Mouse (Mus musculus) lung, embryonic 16.5 days (tissue): ENCODE data around the gene Mfsd8. TPM values are rescaled to one million over a fixed set of nuclear protein-coding genes. Genes with fewer than 3 reads are reported as not detected.

Source experiments
- ATAC-seq: fragments of 200-750 bp; cut with Nextera tagmentation; 2 replicates; pipeline ENCODE4 v1.8.0; 2017; ENCODE audit warnings: low read depth, mild to moderate bottlenecking, moderate library complexity
- H3K27ac ChIP-seq: fragments of 300-500 bp; sonication (generic); 2 replicates; pipeline ENCODE4 v1.5.1; 2014; ENCODE audit warnings: mild to moderate bottlenecking, control low read depth, low read length
- H3K27me3 ChIP-seq: fragments of 300-500 bp; sonication (generic); 2 replicates; pipeline ENCODE4 v1.6.1; 2014; ENCODE audit warnings: low read depth, low read length, mixed read lengths; ENCODE audit not compliant: control insufficient read depth, insufficient read depth
- H3K36me3 ChIP-seq: fragments of 300-500 bp; sonication (generic); 2 replicates; pipeline ENCODE4 v1.6.1; 2014; ENCODE audit warnings: low read length; ENCODE audit not compliant: control insufficient read depth, insufficient read depth
- H3K4me1 ChIP-seq: fragments of 300-500 bp; sonication (generic); replicated peaks from 2 replicates; pipeline ENCODE4 v1.6.1; 2014; ENCODE audit warnings: low read length, mixed read lengths; ENCODE audit not compliant: control insufficient read depth, insufficient read depth
- H3K4me2 ChIP-seq: fragments of 300-500 bp; sonication (generic); 2 replicates; pipeline ENCODE4 v1.6.1; 2014; ENCODE audit warnings: low read depth, low read length, control low read depth
- H3K4me3 ChIP-seq: fragments of 300-500 bp; sonication (generic); 2 replicates; pipeline ENCODE4 v1.5.1; 2014; ENCODE audit warnings: mild to moderate bottlenecking, low read length, control low read depth
- H3K9ac ChIP-seq: fragments of 300-500 bp; sonication (generic); 2 replicates; pipeline ENCODE4 v1.6.1; 2014; ENCODE audit warnings: low read length, control low read depth
- H3K9me3 ChIP-seq: fragments of 300-500 bp; sonication (generic); 2 replicates; pipeline ENCODE4 v1.6.1; 2016; ENCODE audit warnings: low read length; ENCODE audit not compliant: control insufficient read depth
- WGBS: fragments of 180-500 bp; shearing (Covaris S2); extraction: QIAGEN DNeasy Blood & Tissue Kit; methylation state at CpG from one replicate; pipeline ENCODE4 v1.1.7; 2014; 5-methylcytosine and 5-hydroxymethylcytosine counted together
- polyA plus RNA-seq: library from polyadenylated mRNA; unstranded; fragments of >200 nt; fragmentation: Nextera tagmentation; extraction: Ambion mirVana; gene quantifications from 2 replicates; pipeline ENCODE4 v1.2.1, GENCODE M21; 2015

The Mfsd8 gene
- polyA plus RNA-seq, 1 experiment from 2014 or later = 7.4 TPM

DNA sequence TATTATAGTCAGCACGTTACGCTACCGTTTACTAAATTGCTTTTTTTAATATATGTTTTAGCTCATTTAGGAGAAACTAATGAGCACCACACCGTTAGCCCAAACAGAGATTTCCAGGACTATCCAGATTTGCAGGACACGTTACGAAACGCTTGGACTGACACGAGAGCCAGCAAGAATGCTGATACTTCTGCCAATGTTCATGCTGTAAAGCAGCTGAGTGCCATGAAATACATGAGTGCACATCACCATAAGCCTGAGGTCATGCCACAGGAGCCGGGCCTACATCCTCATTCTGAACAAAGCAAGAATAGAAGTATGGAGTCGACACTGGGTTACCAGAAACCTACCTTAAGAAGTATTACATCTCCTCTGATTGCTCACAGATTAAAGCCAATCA lies 38.0 kb downstream of the Mfsd8 start:
- no peak overlapping the region for H3K27ac ChIP-seq
- no peaks in the 10 kb centered on the region for H3K4me1 ChIP-seq
- no peak overlapping the region for H3K4me3 ChIP-seq
- no peaks in the 10 kb centered on the region for H3K27me3 ChIP-seq
- H3K9ac ChIP-seq = no peak overlapping the region
- ATAC-seq = no peak
- no peak overlapping the region for H3K4me2 ChIP-seq
- WGBS = 91% methylated on average over 10 of the region's 10 CpGs
- H3K36me3 ChIP-seq = peaks cover 41% of the 10 kb centered on the region
- no peaks in the 10 kb centered on the region for H3K9me3 ChIP-seq

- Histone ChIP-seq H3K4me1 (no peaks in the 10 kb centered on the region), H3K4me3 (no peak overlapping the region), H3K27ac (no peak overlapping the region), H3K36me3 (peaks cover 30% of the 10 kb centered on the region), H3K9me3 (no peaks in the 10 kb centered on the region), H3K4me2 (no peak overlapping the region), H3K9ac (no peak overlapping the region), H3K27me3 (no peaks in the 10 kb centered on the region)
- 70% methylated on average over 2 of the region's 2 CpGs for WGBS
- ATAC-seq = no peak
These were observed 39.8 kb downstream of the Mfsd8 start for GRCm38 (mm10) chr3:40806871-40807270.

DNA sequence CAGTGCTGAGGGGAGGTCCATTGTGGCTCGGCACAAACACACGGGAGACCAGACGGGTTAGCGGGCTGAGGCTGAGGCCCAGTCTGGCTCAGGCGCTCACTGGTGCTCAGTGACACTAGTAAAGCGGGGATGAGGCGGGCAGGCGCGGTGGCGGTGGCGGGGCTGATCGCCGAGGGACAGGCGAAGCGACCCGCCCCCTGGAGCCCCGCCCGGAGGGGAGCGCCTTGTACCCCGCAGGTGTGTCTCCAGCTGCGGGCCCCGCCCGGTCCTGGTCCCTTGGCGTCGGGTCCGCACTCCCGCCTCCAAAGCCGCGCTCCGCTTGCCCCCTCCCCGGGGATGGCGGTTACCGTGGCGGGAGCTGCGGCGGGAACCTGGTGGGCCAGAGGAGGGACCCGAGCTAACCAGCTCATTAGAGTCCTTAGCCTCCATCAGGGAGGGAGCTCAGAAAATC lies 46.3 kb downstream of the Mfsd8 start:
- under 1% methylated on average over 33 of the region's 37 CpGs for WGBS
- peak overlapping the region; percentile 68 for H3K27ac ChIP-seq

GRCm38 (mm10) chr3:40799530-40800372 lies 46.9 kb downstream of the Mfsd8 start, which contains the start of gene Plk4:
Gene Plk4 (plus strand): TSS chr3:40800019.
- no peaks in the 10 kb centered on the region; the same call in 1 of the 2 replicates for H3K9me3 ChIP-seq
- 2% methylated on average over 66 of the region's 66 CpGs for WGBS
- H3K4me2 ChIP-seq = peak within 1 kb of the TSS; percentile 91
- H3K36me3 ChIP-seq = no peaks in the 10 kb centered on the region; the same call in 1 of the 2 replicates
- no peaks in the 10 kb centered on the region for H3K27me3 ChIP-seq
- ATAC-seq = peak; percentile 99
- peak within 1 kb of the TSS; percentile 68 for H3K27ac ChIP-seq
- peak within 1 kb of the TSS; percentile 69 for H3K4me3 ChIP-seq
- peaks cover 9% of the 10 kb centered on the region for H3K4me1 ChIP-seq
- H3K9ac ChIP-seq = peak within 1 kb of the TSS; percentile 90

More for the DNA sequence above, 46.3 kb downstream of the Mfsd8 start:
- peaks cover 6% of the 10 kb centered on the region for H3K36me3 ChIP-seq
- peak overlapping the region; percentile 69 for H3K4me3 ChIP-seq
- H3K27me3 ChIP-seq = no peaks in the 10 kb centered on the region
- H3K9ac ChIP-seq = peak overlapping the region; percentile 90
- peaks cover 9% of the 10 kb centered on the region for H3K4me1 ChIP-seq
- peak overlapping the region; percentile 91 for H3K4me2 ChIP-seq
- peak; percentile 82 for ATAC-seq
- no peaks in the 10 kb centered on the region; the same call in 1 of the 2 replicates for H3K9me3 ChIP-seq

- 39% methylated on average over 7 of the region's 7 CpGs for WGBS
These were observed 48.2 kb downstream of the Mfsd8 start for GRCm38 (mm10) chr3:40798500-40798899.

DNA sequence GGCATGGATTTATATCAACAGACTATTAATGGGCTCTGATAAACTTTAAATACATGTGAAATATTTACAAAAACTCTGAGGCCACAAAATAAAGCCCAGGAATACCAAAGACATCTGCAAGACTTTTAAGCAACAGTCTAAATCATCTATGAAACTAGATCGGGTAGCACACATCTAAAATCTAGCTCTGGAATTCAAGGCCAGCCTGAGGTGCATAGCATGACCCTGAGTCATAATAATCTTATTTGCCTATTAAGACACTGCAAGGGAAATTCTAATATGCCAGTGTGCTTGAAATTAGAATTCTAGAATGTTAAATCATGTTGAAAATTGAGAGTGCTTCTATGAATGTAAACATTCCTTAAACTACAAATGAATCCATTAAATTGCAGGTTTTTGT lies 48.6 kb downstream of the Mfsd8 start:
- H3K9ac ChIP-seq = no peak overlapping the region
- no peak overlapping the region for H3K27ac ChIP-seq
- H3K27me3 ChIP-seq = no peaks in the 10 kb centered on the region
- no peaks in the 10 kb centered on the region; the same call in 1 of the 2 replicates for H3K36me3 ChIP-seq
- peaks cover 9% of the 10 kb centered on the region for H3K4me1 ChIP-seq
- ATAC-seq = no peak
- H3K4me2 ChIP-seq = no peak overlapping the region
- H3K9me3 ChIP-seq = no peaks in the 10 kb centered on the region; the same call in 1 of the 2 replicates
- no peak overlapping the region for H3K4me3 ChIP-seq
- WGBS = 55% methylated on average over 1 of the region's 1 CpGs

More at GRCm38 (mm10) chr3:40798500-40798899, 48.2 kb downstream of the Mfsd8 start:
- no peaks in the 10 kb centered on the region; the same call in 1 of the 2 replicates for H3K36me3 ChIP-seq
- H3K4me2 ChIP-seq = no peak overlapping the region
- H3K9me3 ChIP-seq = no peaks in the 10 kb centered on the region; the same call in 1 of the 2 replicates
- H3K4me1 ChIP-seq = peaks cover 9% of the 10 kb centered on the region
- H3K4me3 ChIP-seq = no peak overlapping the region
- no peak overlapping the region for H3K9ac ChIP-seq
- no peaks in the 10 kb centered on the region for H3K27me3 ChIP-seq
- ATAC-seq = no peak
- H3K27ac ChIP-seq = no peak overlapping the region

DNA sequence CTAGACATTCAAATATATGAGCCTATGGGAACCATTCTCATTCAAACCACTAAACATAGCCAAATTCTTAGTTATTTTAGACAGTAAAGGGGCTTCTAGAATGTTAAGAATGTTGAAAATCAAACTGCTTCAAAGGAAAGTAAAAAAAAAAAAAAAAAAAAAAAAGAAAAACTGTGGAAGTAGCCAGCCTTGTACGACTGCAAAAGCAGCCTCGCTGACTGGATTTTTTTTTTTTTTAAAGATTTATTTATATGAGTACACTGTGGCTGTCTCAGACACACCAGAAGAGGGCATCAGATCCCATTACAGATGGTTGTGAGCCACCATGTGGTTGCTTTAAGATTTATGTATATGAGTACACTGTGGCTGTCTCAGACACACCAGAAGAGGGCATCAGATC lies 52.9 kb downstream of the Mfsd8 start:
- 50% methylated on average over 2 of the region's 2 CpGs for WGBS

More for the DNA sequence above, 52.9 kb downstream of the Mfsd8 start:
- H3K27me3 ChIP-seq = no peaks in the 10 kb centered on the region
- no peak overlapping the region for H3K27ac ChIP-seq
- H3K9ac ChIP-seq = no peak overlapping the region
- ATAC-seq = no peak
- no peak overlapping the region for H3K4me3 ChIP-seq
- H3K4me1 ChIP-seq = no peaks in the 10 kb centered on the region
- H3K36me3 ChIP-seq = no peaks in the 10 kb centered on the region
- H3K9me3 ChIP-seq = no peaks in the 10 kb centered on the region; the same call in 1 of the 2 replicates
- no peak overlapping the region for H3K4me2 ChIP-seq

Other genes starting within 250 kb of the Mfsd8 start
- 0.10 and 0.48 TPM in 2 replicates for gene Slc25a31, start 138.0 kb downstream of the Mfsd8 start, polyA plus RNA-seq
- 22.7 and 24.2 TPM in 2 replicates for gene Hspa4l, start 102.4 kb downstream of the Mfsd8 start, polyA plus RNA-seq
- 57.6 and 64.0 TPM in 2 replicates for gene Plk4, start 46.9 kb downstream of the Mfsd8 start, polyA plus RNA-seq
- 7.2 and 8.6 TPM in 2 replicates for gene Abhd18, start 84 bp upstream of the Mfsd8 start, polyA plus RNA-seq
- gene 1700034I23Rik, start 55.7 kb upstream of the Mfsd8 start, polyA plus RNA-seq = 0.14 and 0.20 TPM in 2 replicates
- gene Larp1b, start 102.9 kb upstream of the Mfsd8 start, polyA plus RNA-seq = 3.1 and 4.5 TPM in 2 replicates
- gene Pgrmc2, start 236.2 kb upstream of the Mfsd8 start, polyA plus RNA-seq = 24.0 and 24.8 TPM in 2 replicates